Mouse (Mus musculus): Measurements from ENCODE around the gene M1ap. TPM values are rescaled to one million over a fixed set of nuclear protein-coding genes. Genes with fewer than 3 reads are reported as not detected.

M1ap gene
- polyA plus RNA-seq, 1 experiment from 2014 or later: 0.81 TPM

GRCm38 (mm10) chr6:83032769-83033191 lies 86.1 kb downstream of the M1ap start:
- Histone ChIP-seq H3K27ac (peak overlapping the region; percentile 86), H3K27me3 (ENCODE audit: poor library complexity, severe bottlenecking) (peaks cover 98% of the 10 kb centered on the region), H3K9me3 (no peaks in the 10 kb centered on the region), H3K36me3 (replicated peaks) (peaks cover 3% of the 10 kb centered on the region; the same call in 1 of the 2 replicates), H3K4me3 (peak overlapping the region; percentile 68), H3K4me1 (peaks cover 69% of the 10 kb centered on the region)
- peak; percentile 70 for DNase-seq (ENCODE audit: extremely low spot score, low spot score)
- under 1% methylated on average over 31 of the region's 31 CpGs for WGBS

- under 1% methylated on average over 51 of the region's 51 CpGs for WGBS
- H3K27me3 ChIP-seq (ENCODE audit: poor library complexity, severe bottlenecking): peaks cover 97% of the 10 kb centered on the region
- peaks cover 72% of the 10 kb centered on the region for H3K4me1 ChIP-seq
Observed at GRCm38 (mm10) chr6:83033249-83034185, 86.8 kb downstream of the M1ap start, which contains the start of the genes Dok1 and Loxl3. TSS of gene Dok1 (minus strand) at chr6:83033471. TSS of gene Loxl3 (plus strand) at chr6:83034173.

DNA sequence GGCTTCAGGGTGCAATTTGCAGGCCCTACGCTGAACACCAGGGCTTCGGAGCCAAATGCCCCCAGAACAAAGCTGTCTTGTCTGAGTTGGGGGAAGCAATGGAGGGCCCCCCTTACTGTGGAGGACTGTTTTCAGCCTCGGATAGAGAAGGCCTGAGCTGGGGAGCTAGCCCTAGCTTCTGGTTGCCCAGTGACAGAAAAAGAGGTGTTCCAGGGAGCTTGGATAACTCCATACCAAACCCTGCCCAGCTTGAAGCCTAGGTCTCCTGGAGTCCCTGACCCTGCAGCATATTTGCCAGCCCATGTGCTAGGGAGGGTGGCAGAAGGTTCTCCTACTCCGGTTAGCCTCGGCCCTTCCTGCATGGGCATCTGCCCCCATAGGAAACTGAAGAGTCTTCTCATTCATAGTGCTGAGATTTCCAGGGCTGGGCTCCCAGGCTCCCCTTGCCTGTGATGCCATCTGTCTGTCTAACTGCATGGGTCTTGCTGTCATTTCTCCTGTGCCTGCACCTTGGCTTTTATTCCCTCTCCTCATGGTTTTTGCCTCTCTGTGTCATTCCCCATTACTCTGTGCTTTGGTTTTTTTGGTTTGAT lies 87.9 kb downstream of the M1ap start:
- Histone ChIP-seq H3K4me1 (peaks cover 70% of the 10 kb centered on the region), H3K9me3 (no peaks in the 10 kb centered on the region), H3K4me3 (peak overlapping the region; percentile 68), H3K27ac (peak overlapping the region; percentile 86), H3K36me3 (replicated peaks) (peaks cover 3% of the 10 kb centered on the region; the same call in 1 of the 2 replicates), H3K27me3 (ENCODE audit: poor library complexity, severe bottlenecking) (peaks cover 86% of the 10 kb centered on the region)
- no peak for DNase-seq (ENCODE audit: extremely low spot score, low spot score)
- 22% methylated on average over 5 of the region's 5 CpGs for WGBS

More at GRCm38 (mm10) chr6:83033249-83034185, 86.8 kb downstream of the M1ap start, which contains the start of the genes Dok1 and Loxl3:
- Histone ChIP-seq H3K27ac (peak within 1 kb of the TSS; percentile 86), H3K36me3 (replicated peaks) (peaks cover 3% of the 10 kb centered on the region; the same call in 1 of the 2 replicates), H3K9me3 (no peaks in the 10 kb centered on the region), H3K4me3 (peak within 1 kb of the TSS; percentile 68)
- DNase-seq (ENCODE audit: extremely low spot score, low spot score): peak; percentile 73

GRCm38 (mm10) chr6:83037188-83037587 lies 90.5 kb downstream of the M1ap start:
- 83% methylated on average over 8 of the region's 8 CpGs for WGBS
- Histone ChIP-seq H3K27ac (no peak overlapping the region), H3K36me3 (replicated peaks) (no peaks in the 10 kb centered on the region), H3K4me1 (peaks cover 46% of the 10 kb centered on the region), H3K4me3 (no peak overlapping the region), H3K9me3 (no peaks in the 10 kb centered on the region), H3K27me3 (ENCODE audit: poor library complexity, severe bottlenecking) (peaks cover 65% of the 10 kb centered on the region)
- DNase-seq (ENCODE audit: extremely low spot score, low spot score): no peak

DNA sequence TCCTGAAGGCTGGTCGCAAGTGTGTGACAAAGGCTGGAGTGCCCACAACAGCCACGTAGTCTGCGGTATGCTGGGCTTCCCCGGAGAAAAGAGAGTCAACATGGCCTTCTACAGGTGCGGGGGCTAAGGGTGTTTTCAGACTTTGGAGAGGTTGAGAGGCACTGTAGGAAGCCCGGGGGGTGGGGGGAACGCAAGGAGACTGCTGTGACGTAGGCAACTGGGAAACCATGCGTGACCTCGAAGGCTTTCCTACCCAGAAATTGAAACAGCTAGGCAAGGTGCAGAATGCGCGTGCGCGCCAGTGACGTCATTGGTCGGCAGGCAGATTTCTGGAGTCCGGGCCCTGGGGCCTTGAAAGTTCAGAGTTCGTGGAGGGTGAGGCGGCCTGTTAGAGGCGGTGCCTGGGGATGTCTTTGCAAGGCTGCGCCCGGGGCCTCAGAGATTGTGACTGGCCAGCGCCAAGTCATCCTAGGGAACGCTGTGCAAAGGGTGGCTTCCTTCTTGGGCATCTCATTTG lies 91.9 kb downstream of the M1ap start:
- 9% methylated on average over 24 of the region's 24 CpGs for WGBS
- Histone ChIP-seq H3K4me3 (peak overlapping the region; percentile 40), H3K27me3 (ENCODE audit: poor library complexity, severe bottlenecking) (peaks cover 53% of the 10 kb centered on the region), H3K36me3 (replicated peaks) (no peaks in the 10 kb centered on the region), H3K4me1 (peaks cover 37% of the 10 kb centered on the region), H3K27ac (peak overlapping the region; percentile 67), H3K9me3 (no peaks in the 10 kb centered on the region)
- peak; percentile 92 for DNase-seq (ENCODE audit: extremely low spot score, low spot score)

- H3K4me1 ChIP-seq: peaks cover 29% of the 10 kb centered on the region
- H3K4me3 ChIP-seq: no peak overlapping the region
- no peaks in the 10 kb centered on the region for H3K36me3 ChIP-seq (replicated peaks)
- no peak overlapping the region for H3K27ac ChIP-seq
- no peaks in the 10 kb centered on the region for H3K9me3 ChIP-seq
- peaks cover 32% of the 10 kb centered on the region for H3K27me3 ChIP-seq (ENCODE audit: poor library complexity, severe bottlenecking)
- whole genome bisulfite sequencing: 78% methylated on average over 5 of the region's 5 CpGs
- DNase-seq (ENCODE audit: extremely low spot score, low spot score): no peak
Observed at GRCm38 (mm10) chr6:83040601-83041000, 93.9 kb downstream of the M1ap start.

DNA sequence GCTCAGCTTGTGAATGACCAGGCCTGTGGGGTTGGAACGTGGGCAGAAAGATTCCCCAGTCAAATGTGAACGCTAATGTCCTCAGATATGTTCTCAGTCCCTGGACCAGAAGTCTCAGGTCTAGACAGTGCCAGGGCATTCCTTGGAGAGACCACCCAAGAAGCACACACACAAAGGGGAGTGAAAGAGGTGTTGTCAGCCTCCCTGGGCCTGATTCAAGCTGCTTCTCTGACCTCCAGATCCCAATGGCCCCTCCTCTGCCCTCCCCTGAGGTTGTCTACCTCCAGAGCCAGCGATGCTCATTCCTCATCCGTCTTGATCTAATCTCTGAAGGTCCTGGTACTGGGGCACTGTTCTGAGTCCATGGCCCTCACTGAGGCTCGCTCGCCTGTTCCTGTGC lies 96.9 kb downstream of the M1ap start:
- Histone ChIP-seq H3K36me3 (replicated peaks) (no peaks in the 10 kb centered on the region), H3K4me1 (peaks cover 21% of the 10 kb centered on the region), H3K27ac (no peak overlapping the region), H3K4me3 (no peak overlapping the region), H3K27me3 (ENCODE audit: poor library complexity, severe bottlenecking) (peaks cover 5% of the 10 kb centered on the region), H3K9me3 (no peaks in the 10 kb centered on the region)
- DNase-seq (ENCODE audit: extremely low spot score, low spot score): no peak
- WGBS: 70% methylated on average over 6 of the region's 6 CpGs

- Histone ChIP-seq H3K4me1 (peaks cover 17% of the 10 kb centered on the region), H3K4me3 (no peak overlapping the region), H3K9me3 (no peaks in the 10 kb centered on the region), H3K27me3 (ENCODE audit: poor library complexity, severe bottlenecking) (peaks cover 5% of the 10 kb centered on the region), H3K36me3 (replicated peaks) (no peaks in the 10 kb centered on the region), H3K27ac (no peak overlapping the region)
- DNase-seq (ENCODE audit: extremely low spot score, low spot score): no peak
- 91% methylated on average over 5 of the region's 5 CpGs for WGBS
Observed at GRCm38 (mm10) chr6:83043993-83044392, 97.3 kb downstream of the M1ap start.

- 86% methylated on average over 9 of the region's 9 CpGs for WGBS
- no peak overlapping the region for H3K27ac ChIP-seq
- no peak for DNase-seq (ENCODE audit: extremely low spot score, low spot score)
- no peak overlapping the region for H3K4me3 ChIP-seq
- H3K36me3 ChIP-seq (replicated peaks): peaks cover 1% of the 10 kb centered on the region; the same call in 1 of the 2 replicates
- H3K9me3 ChIP-seq: no peaks in the 10 kb centered on the region
- peaks cover 5% of the 10 kb centered on the region for H3K27me3 ChIP-seq (ENCODE audit: poor library complexity, severe bottlenecking)
- H3K4me1 ChIP-seq: peaks cover 16% of the 10 kb centered on the region
Observed at GRCm38 (mm10) chr6:83044742-83045141, 98.0 kb downstream of the M1ap start.

DNA sequence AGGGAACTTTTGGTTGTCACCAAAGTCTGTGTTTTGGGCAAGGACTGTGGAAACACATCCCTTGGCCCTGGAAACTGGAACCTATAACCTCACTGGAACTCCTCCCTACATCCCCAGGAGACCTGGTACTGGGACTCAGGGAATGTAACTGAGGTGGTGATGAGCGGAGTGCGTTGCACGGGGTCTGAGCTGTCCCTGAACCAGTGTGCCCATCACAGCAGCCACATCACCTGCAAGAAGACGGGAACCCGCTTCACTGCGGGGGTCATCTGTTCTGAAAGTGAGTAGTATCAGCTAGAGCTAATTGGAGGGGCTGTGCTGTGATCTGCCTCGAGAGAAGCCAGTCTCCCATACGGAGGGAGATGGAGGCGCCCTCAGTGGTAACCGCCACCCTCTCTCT lies 102.7 kb downstream of the M1ap start:
- WGBS: 78% methylated on average over 10 of the region's 10 CpGs
- H3K36me3 ChIP-seq (replicated peaks): peaks cover 31% of the 10 kb centered on the region
- no peaks in the 10 kb centered on the region for H3K9me3 ChIP-seq
- DNase-seq (ENCODE audit: extremely low spot score, low spot score): no peak
- H3K27ac ChIP-seq: no peak overlapping the region
- no peak overlapping the region for H3K4me3 ChIP-seq
- peaks cover 25% of the 10 kb centered on the region for H3K4me1 ChIP-seq
- H3K27me3 ChIP-seq (ENCODE audit: poor library complexity, severe bottlenecking): no peaks in the 10 kb centered on the region

DNA sequence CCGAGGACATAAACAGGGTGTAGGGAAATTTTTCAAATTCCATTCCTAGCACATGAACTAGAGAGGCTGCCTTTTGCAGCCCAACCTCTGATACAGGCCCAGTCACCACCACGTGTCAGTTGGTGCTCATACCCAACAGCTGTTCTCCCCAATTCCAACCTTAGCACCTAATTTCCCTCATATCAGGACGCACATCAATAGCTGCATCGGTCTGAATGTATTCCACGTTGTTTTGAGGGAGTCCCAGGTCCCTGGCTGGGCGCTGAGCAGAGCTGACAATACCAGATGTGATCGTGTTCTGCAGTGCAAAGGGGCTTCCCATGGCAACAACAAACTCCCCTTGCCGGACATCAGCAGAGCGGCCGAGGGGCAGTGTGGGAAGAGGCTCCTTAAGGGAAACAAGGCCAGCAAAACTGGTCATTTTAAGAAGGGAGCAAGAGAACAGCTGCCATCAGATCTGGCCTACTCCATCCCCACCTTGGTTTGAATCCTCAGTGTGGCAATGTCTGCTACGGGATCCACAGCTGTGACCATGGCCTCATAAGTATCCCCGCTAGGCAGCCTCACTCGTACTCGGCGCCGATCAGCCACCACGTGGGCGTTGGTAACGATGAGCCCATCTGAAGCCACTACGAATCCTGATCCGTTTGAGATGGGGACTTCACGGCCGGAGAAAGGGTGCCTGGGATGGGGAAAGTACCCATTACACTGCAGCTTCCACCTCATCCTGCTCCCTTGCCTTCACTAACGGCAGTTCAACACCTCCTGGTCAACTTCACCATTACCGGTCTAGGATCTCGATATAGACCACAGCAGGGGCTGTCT lies 106.6 kb downstream of the M1ap start:
- WGBS: 3% methylated on average over 26 of the region's 26 CpGs
- peak overlapping the region; percentile 93 for H3K27ac ChIP-seq
- H3K4me3 ChIP-seq: peak overlapping the region; percentile 97
- peak; percentile 62 for DNase-seq (ENCODE audit: extremely low spot score, low spot score)
- H3K27me3 ChIP-seq (ENCODE audit: poor library complexity, severe bottlenecking): 0 out of 2 replicates have a peak, but pooled peaks cover under 1% of the 10 kb centered on the region
- peaks cover 58% of the 10 kb centered on the region for H3K36me3 ChIP-seq (replicated peaks)
- no peaks in the 10 kb centered on the region for H3K9me3 ChIP-seq
- H3K4me1 ChIP-seq: peaks cover 36% of the 10 kb centered on the region

Measured in forebrain, embryonic 10.5 days (tissue).